Mouse (Mus musculus) CH12.LX (cell line): Measurements from ENCODE around the gene Trim30c. TPM values are rescaled to one million over a fixed set of nuclear protein-coding genes. Genes with fewer than 3 reads are reported as not detected.

Experiments used
- DNase-seq: peaks from one replicate; pipeline ENCODE4 v3.0.0-alpha.2; 2013; ENCODE audit errors: extremely low read depth
- H3K27ac ChIP-seq: 2 replicates; pipeline ENCODE4 v1.5.1; 2012; ENCODE audit warnings: low read depth, mild to moderate bottlenecking, control low read depth, moderate library complexity; ENCODE audit not compliant: insufficient read depth
- H3K27me3 ChIP-seq: replicated peaks from 2 replicates; pipeline ENCODE3; 2012; ENCODE audit warnings: inconsistent platforms
- H3K36me3 ChIP-seq, 2 experiments: replicated peaks in 1 of 2; 2 replicates each; pipeline versions ENCODE3 to v1.6.1; 2012; ENCODE audit warnings: inconsistent platforms in 1 of 2, low read length in 1 of 2, mild to moderate bottlenecking in 1 of 2, mixed read lengths in 1 of 2, moderate library complexity in 1 of 2; ENCODE audit not compliant: control insufficient read depth in 1 of 2, insufficient read depth in 1 of 2
- H3K4me1 ChIP-seq, 2 experiments: 2 replicates each; pipeline ENCODE4 v1.6.1; 2012; ENCODE audit warnings: inconsistent platforms in 1 of 2, moderate library complexity in 1 of 2; ENCODE audit not compliant: insufficient read depth in 2 of 2, control insufficient read depth in 1 of 2
- H3K4me2 ChIP-seq: 2 replicates; pipeline ENCODE4 v1.6.1; 2012; ENCODE audit warnings: low read depth, mild to moderate bottlenecking, control low read depth; ENCODE audit not compliant: poor library complexity, insufficient read depth, severe bottlenecking
- H3K4me3 ChIP-seq, 3 experiments: fragments of 150-350 bp in 1 of 3; sonication (generic) in 1 of 3; replicated peaks in 1 of 3; 2 replicates each; pipeline versions ENCODE3 to v1.5.1; 2011 to 2012; ENCODE audit warnings: low read depth in 2 of 3, low read length in 2 of 3, mild to moderate bottlenecking in 2 of 3, moderate library complexity in 2 of 3, control low read depth in 1 of 3, improper control_type of control experiment in 1 of 3, inconsistent platforms in 1 of 3, mixed read lengths in 1 of 3; ENCODE audit not compliant: poor library complexity in 1 of 3
- H3K79me2 ChIP-seq: replicated peaks from 2 replicates; pipeline ENCODE4 v1.6.1; 2012; ENCODE audit warnings: mild to moderate bottlenecking, moderate library complexity; ENCODE audit not compliant: control insufficient read depth, poor library complexity, insufficient read depth, severe bottlenecking; ENCODE audit errors: extremely low read depth
- H3K9ac ChIP-seq: 2 replicates; pipeline ENCODE4 v1.6.1; 2012; ENCODE audit warnings: low read depth, mild to moderate bottlenecking, control low read depth, moderate library complexity; ENCODE audit not compliant: insufficient read depth
- H3K9me3 ChIP-seq: replicated peaks from 2 replicates; pipeline ENCODE3; 2012; ENCODE audit warnings: low read length, inconsistent platforms, mixed read lengths
- BHLHE40 ChIP-seq: IDR thresholded peaks from 2 replicates; pipeline ENCODE4 v1.6.1; 2011; ENCODE audit warnings: mild to moderate bottlenecking, low read depth, low read length, improper control_type of control experiment
- ELF1 ChIP-seq: IDR thresholded peaks from 2 replicates; pipeline ENCODE4 v1.6.1; 2014; ENCODE audit warnings: low read depth, mild to moderate bottlenecking, inconsistent platforms, low read length, improper control_type of control experiment
- EP300 ChIP-seq: IDR thresholded peaks from 2 replicates; pipeline ENCODE4 v1.6.1; 2011; ENCODE audit warnings: low read length, improper control_type of control experiment
- ETS1 ChIP-seq: conservative IDR thresholded peaks from 2 replicates; pipeline ENCODE4 v1.6.1; 2012; ENCODE audit warnings: low read depth, mild to moderate bottlenecking, inconsistent platforms, low read length, improper control_type of control experiment, moderate library complexity
- HCFC1 ChIP-seq: IDR thresholded peaks from 2 replicates; pipeline ENCODE4 v1.6.1; 2012; ENCODE audit warnings: low read depth, mild to moderate bottlenecking, inconsistent platforms, low read length, improper control_type of control experiment
- IRF4 ChIP-seq: IDR thresholded peaks from 2 replicates; pipeline ENCODE4 v1.6.1; 2014; ENCODE audit warnings: low read depth, mild to moderate bottlenecking, inconsistent platforms, low read length, improper control_type of control experiment
- JUN ChIP-seq: IDR thresholded peaks from 2 replicates; pipeline ENCODE4 v1.6.1; 2011; ENCODE audit warnings: low read depth, mild to moderate bottlenecking, low read length, improper control_type of control experiment, moderate library complexity; ENCODE audit not compliant: insufficient read depth
- KAT2A ChIP-seq: IDR thresholded peaks from 2 replicates; pipeline ENCODE4 v1.6.1; 2012; ENCODE audit warnings: low read length, improper control_type of control experiment, inconsistent platforms; ENCODE audit not compliant: insufficient replicate concordance
- MAZ ChIP-seq: IDR thresholded peaks from 2 replicates; pipeline ENCODE4 v1.6.1; 2012; ENCODE audit warnings: low read depth, mild to moderate bottlenecking, inconsistent platforms, low read length, improper control_type of control experiment, moderate library complexity
- MXI1 ChIP-seq: IDR thresholded peaks from 2 replicates; pipeline ENCODE4 v1.6.1; 2011; ENCODE audit warnings: mild to moderate bottlenecking, low read depth, low read length, improper control_type of control experiment
- NRF1 ChIP-seq: IDR thresholded peaks from 2 replicates; pipeline ENCODE4 v1.6.1; 2014; ENCODE audit warnings: low read depth, mild to moderate bottlenecking, inconsistent platforms, low read length, improper control_type of control experiment, moderate library complexity
- POLR2AphosphoS2 ChIP-seq: IDR thresholded peaks from 2 replicates; pipeline ENCODE4 v1.6.1; 2011; ENCODE audit warnings: low read depth, low read length, improper control_type of control experiment
- RAD21 ChIP-seq: IDR thresholded peaks from 2 replicates; pipeline ENCODE4 v1.6.1; 2011; ENCODE audit warnings: low read depth, mild to moderate bottlenecking, low read length, improper control_type of control experiment, moderate library complexity
- RCOR1 ChIP-seq: conservative IDR thresholded peaks from 2 replicates; pipeline ENCODE4 v1.6.1; 2012; ENCODE audit warnings: low read depth, mild to moderate bottlenecking, inconsistent platforms, low read length, improper control_type of control experiment
- SIN3A ChIP-seq: IDR thresholded peaks from 2 replicates; pipeline ENCODE4 v1.6.1; 2012; ENCODE audit warnings: low read length, improper control_type of control experiment, inconsistent platforms
- TBP ChIP-seq: conservative IDR thresholded peaks from 2 replicates; pipeline ENCODE4 v1.6.1; 2011; ENCODE audit warnings: low read depth, low read length, improper control_type of control experiment
- TCF12 ChIP-seq: IDR thresholded peaks from 2 replicates; pipeline ENCODE4 v1.6.1; 2014; ENCODE audit warnings: low read depth, mild to moderate bottlenecking, inconsistent platforms, low read length, improper control_type of control experiment
- UBTF ChIP-seq: IDR thresholded peaks from 2 replicates; pipeline ENCODE4 v1.6.1; 2012; ENCODE audit warnings: low read depth, mild to moderate bottlenecking, inconsistent platforms, low read length, improper control_type of control experiment, moderate library complexity
- USF2 ChIP-seq: conservative IDR thresholded peaks from 2 replicates; pipeline ENCODE4 v1.6.1; 2011; ENCODE audit warnings: low read depth, low read length, improper control_type of control experiment
- ZC3H11A ChIP-seq: IDR thresholded peaks from 2 replicates; pipeline ENCODE4 v1.6.1; 2012; ENCODE audit warnings: low read depth, mild to moderate bottlenecking, inconsistent platforms, low read length, improper control_type of control experiment
- ZMIZ1 ChIP-seq: IDR thresholded peaks from 2 replicates; pipeline ENCODE4 v1.6.1; 2012; ENCODE audit warnings: low read depth, mild to moderate bottlenecking, inconsistent platforms, low read length, improper control_type of control experiment
- ZNF384 ChIP-seq: IDR thresholded peaks from 2 replicates; pipeline ENCODE4 v1.6.1; 2012; ENCODE audit warnings: low read depth, low read length, improper control_type of control experiment, inconsistent platforms
- dilution Hi-C: fragments of 300-500 bp; cut with MboI; formaldehyde crosslinking; loops from 2 replicates; pipeline ENCODE4 v1.14.3; 2020; ENCODE audit warnings: low sequenced_read_pairs; ENCODE audit not compliant: extremely low pct_unique_long_range_greater_than_20kb, extremely low pct_ligation_motif_present
- in situ Hi-C: fragments of 300-500 bp; cut with MboI; formaldehyde crosslinking; loops from 3 replicates; pipeline ENCODE4 v1.14.3; 2019; ENCODE audit warnings: low sequenced_read_pairs, low pct_ligation_motif_present, low pct_unique_long_range_greater_than_20kb, mixed read lengths
- polyA plus RNA-seq: library from polyadenylated mRNA; unstranded; fragments of >175 nt; gene quantifications from 2 replicates; pipeline ENCODE4 v1.2.1, GENCODE M21; 2012; ENCODE audit warnings: low read depth; ENCODE audit not compliant: insufficient read length
- total RNA-seq, 2 experiments: library from RNA; depleted of rRNA; stranded (reverse); fragments of 300-350 nt in 1 of 2; fragments of >200 nt in 1 of 2; gene quantifications; 2 replicates each; pipeline ENCODE4 v1.2.3; 2012 to 2014

Trim30c gene
- total and polyA plus RNA-seq, 3 experiments: 0.12 TPM; not detected in 2

- dilution Hi-C loops: no loop called here
- DNase-seq: no peak
- Histone ChIP-seq H3K4me1 (peaks cover 0 to 22% of the 10 kb centered on the region in 2 experiments; a peak in 2 of 4 replicates), H3K27ac (no peak overlapping the region), H3K79me2 (no peaks in the 10 kb centered on the region), H3K27me3 (no peaks in the 10 kb centered on the region), H3K9me3 (no peaks in the 10 kb centered on the region), H3K9ac (no peak overlapping the region), H3K36me3 (no peaks in the 10 kb centered on the region), H3K4me2 (no peak overlapping the region), H3K4me3 (no peak overlapping the region)
- in situ Hi-C loops: no loop called here
- TF ChIP-seq KAT2A: no peak
Observed at GRCm38 (mm10) chr7:104401140-104401539, 503 bp upstream of the Trim30c start.

- dilution Hi-C loops (no loop called here), in situ Hi-C loops (no loop called here)
- no peak overlapping the region for H3K9ac ChIP-seq
- no peaks in the 10 kb centered on the region for H3K27me3 ChIP-seq
- no peaks in the 10 kb centered on the region for H3K79me2 ChIP-seq
- peaks cover 0 to 22% of the 10 kb centered on the region in 2 experiments; a peak in 2 of 4 replicates for H3K4me1 ChIP-seq
- TF ChIP-seq SIN3A: no peak
- peak; percentile 10; the same call in 1 of the 2 replicates for TF ChIP-seq EP300
- peak; percentile 87 for TF ChIP-seq ZNF384
- DNase-seq: peak; percentile 17
- no peaks in the 10 kb centered on the region for H3K9me3 ChIP-seq
- H3K36me3 ChIP-seq: no peaks in the 10 kb centered on the region
- no peak overlapping the region for H3K4me3 ChIP-seq
- H3K27ac ChIP-seq: no peak overlapping the region
- no peak overlapping the region for H3K4me2 ChIP-seq
Observed at GRCm38 (mm10) chr7:104398492-104398891, 2.1 kb downstream of the Trim30c start.

GRCm38 (mm10) chr7:104369736-104370414 is 30.8 kb downstream of the Trim30c start, which contains the start of gene Trim30b:
Gene Trim30b (minus strand): TSS chr7:104369884.
- Histone ChIP-seq H3K27me3 (no peaks in the 10 kb centered on the region), H3K36me3 (peaks cover 0 to 6% of the 10 kb centered on the region in 2 experiments), H3K27ac (no peak within 1 kb of the TSS), H3K79me2 (no peaks in the 10 kb centered on the region), H3K4me2 (peak within 1 kb of the TSS; percentile 54), H3K4me3 (peak within 1 kb of the TSS in 2 of 3 experiments; percentile 49 to 51), H3K9ac (peak within 1 kb of the TSS; percentile 69), H3K4me1 (peaks cover 3 to 19% of the 10 kb centered on the region in 2 experiments), H3K9me3 (no peaks in the 10 kb centered on the region)
- dilution Hi-C loops (no loop called here), in situ Hi-C loops (loop anchor here (25.0 kb wide), 1 partner anchor 217 kb away; the partner anchor contains the start of genes Olfr653 and Olfr654)
- DNase-seq: peak; percentile 89
- 0 out of 2 replicates have a peak, but pooled peaks have one; percentile 8 for TF ChIP-seq ZC3H11A
- peak; percentile 84 for TF ChIP-seq EP300
- TF ChIP-seq POLR2AphosphoS2: no peak
- peak; percentile 62; the same call in 1 of the 2 replicates for TF ChIP-seq MAZ
- TF ChIP-seq UBTF: 0 out of 2 replicates have a peak, but pooled peaks have one; percentile 57
- TF ChIP-seq JUN: no peak
- TF ChIP-seq HCFC1: peak; percentile 59; the same call in 1 of the 2 replicates
- no peak for TF ChIP-seq ZNF384
- peak; percentile 72 for TF ChIP-seq RAD21
- peak; percentile 62; the same call in 1 of the 2 replicates for TF ChIP-seq MXI1
- peak; percentile 51; the same call in 1 of the 2 replicates for TF ChIP-seq RCOR1
- no peak for TF ChIP-seq NRF1
- TF ChIP-seq IRF4: peak; percentile 89
- TF ChIP-seq TCF12: peak; percentile 69
- no peak for TF ChIP-seq ZMIZ1
- no peak for TF ChIP-seq USF2
- TF ChIP-seq ELF1: peak; percentile 17; the same call in 1 of the 2 replicates
- peak; percentile 72; the same call in 1 of the 2 replicates for TF ChIP-seq TBP
- TF ChIP-seq BHLHE40: peak; percentile 27; the same call in 1 of the 2 replicates
- 0 out of 2 replicates have a peak, but pooled peaks have one; percentile 59 for TF ChIP-seq KAT2A
- TF ChIP-seq ETS1: peak; percentile 45
